Mouse (Mus musculus) thymus, adult 2 months (tissue): ENCODE measurements around the gene Nags.

Source experiments
- CTCF ChIP-seq: fragments of 200-500 bp; IDR thresholded peaks from 2 replicates; pipeline ENCODE4 v1.5.1; 2012; ENCODE audit warnings: mild to moderate bottlenecking, control low read depth, low read length, moderate library complexity, borderline replicate concordance; ENCODE audit not compliant: control insufficient read depth, poor library complexity, insufficient read depth; ENCODE audit errors: extremely low read depth
- POLR2A ChIP-seq: fragments of 200-500 bp; IDR thresholded peaks from 2 replicates; pipeline ENCODE4 v1.6.1; 2012; ENCODE audit warnings: mild to moderate bottlenecking, low read length, control low read depth, moderate library complexity; ENCODE audit not compliant: control insufficient read depth, poor library complexity, insufficient read depth; ENCODE audit errors: extremely low read depth

- TF ChIP-seq POLR2A (peak; percentile 91), CTCF (peak; percentile 68; the same call in 1 of the 2 replicates)
Measured at GRCm38 (mm10) chr11:102184646-102185495, 39.6 kb downstream of the Nags start, which contains the start of gene Lsm12.
